Mouse (Mus musculus) left cerebral cortex, postnatal 14 days (tissue): ENCODE data around the gene Pla2g7. TPM values are rescaled to one million over a fixed set of nuclear protein-coding genes. Genes with fewer than 3 reads are reported as not detected.

Experiments
- DNase-seq, 2 experiments: peaks; one replicate each; pipeline ENCODE4 v3.0.0; 2021 to 2022; ENCODE audit warnings: low spot score in 2 of 2, mixed read lengths in 1 of 2
- intact Hi-C: fragments of 180-260 bp; cut with DNase I; formaldehyde crosslinking; loops from one replicate; pipeline ENCODE4 v1.15.1; 2025
- total RNA-seq, 2 experiments: library from RNA; stranded (reverse); gene quantifications; 2 replicates each; pipeline ENCODE4 v1.2.3; 2021

The Pla2g7 gene
- total RNA-seq, 2 experiments from 2014 or later = 60.4 to 65.9 TPM

- intact Hi-C loops = no loop called here
- DNase-seq = no peak
Observed at GRCm38 (mm10) chr17:43630427-43630760, 62.5 kb downstream of the Pla2g7 start.

- no peak for DNase-seq
- intact Hi-C loops = no loop called here
Observed at GRCm38 (mm10) chr17:43637146-43637545, 69.2 kb downstream of the Pla2g7 start.

- no peak for DNase-seq
- intact Hi-C loops = no loop called here
Observed at GRCm38 (mm10) chr17:43640825-43641224, 72.9 kb downstream of the Pla2g7 start.

- intact Hi-C loops = no loop called here
Observed at GRCm38 (mm10) chr17:43643191-43643590, 75.3 kb downstream of the Pla2g7 start.

DNA sequence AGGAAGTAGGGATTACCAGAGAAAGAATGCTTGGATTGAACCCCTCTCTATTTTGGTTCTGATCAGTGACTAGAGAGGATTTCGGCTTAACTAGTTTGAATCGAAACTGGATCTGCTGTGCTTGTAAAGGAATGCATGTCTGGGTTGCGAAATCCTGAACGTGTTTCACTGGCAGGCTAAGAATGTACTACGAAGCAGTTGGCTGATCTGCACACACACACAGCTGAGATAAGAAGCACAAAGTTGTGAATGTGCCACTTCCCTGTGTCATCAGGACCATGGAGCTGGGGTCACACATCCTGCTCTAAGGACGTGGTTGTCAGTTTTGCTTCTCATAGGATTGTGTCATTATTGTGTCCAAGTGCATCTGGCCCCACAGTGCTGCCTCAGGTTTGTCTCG, 76.5 kb downstream of the Pla2g7 start:
- DNase-seq = no peak
- intact Hi-C loops = no loop called here

More at GRCm38 (mm10) chr17:43643191-43643590, 75.3 kb downstream of the Pla2g7 start:
- DNase-seq = no peak

DNA sequence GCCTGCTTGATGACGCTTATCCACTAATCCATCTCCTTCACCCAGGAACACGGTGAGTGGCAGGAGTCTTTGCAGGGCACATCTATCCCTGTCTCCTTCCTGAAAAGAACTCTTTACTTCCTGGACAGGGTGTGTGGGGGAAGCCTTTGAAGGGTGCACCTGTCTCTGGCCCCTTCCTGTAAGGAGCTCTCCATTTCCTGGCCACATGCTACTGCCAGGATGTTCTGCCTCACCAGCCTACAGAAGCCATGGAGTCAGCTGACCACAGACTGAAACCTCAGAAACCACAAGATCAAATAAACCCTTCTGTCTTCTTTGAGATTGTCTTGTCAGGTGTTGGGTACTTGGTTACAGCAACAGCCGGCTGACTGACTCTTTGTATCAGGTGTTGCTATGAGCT, 77.2 kb downstream of the Pla2g7 start:
- intact Hi-C loops = no loop called here
- DNase-seq = no peak

DNA sequence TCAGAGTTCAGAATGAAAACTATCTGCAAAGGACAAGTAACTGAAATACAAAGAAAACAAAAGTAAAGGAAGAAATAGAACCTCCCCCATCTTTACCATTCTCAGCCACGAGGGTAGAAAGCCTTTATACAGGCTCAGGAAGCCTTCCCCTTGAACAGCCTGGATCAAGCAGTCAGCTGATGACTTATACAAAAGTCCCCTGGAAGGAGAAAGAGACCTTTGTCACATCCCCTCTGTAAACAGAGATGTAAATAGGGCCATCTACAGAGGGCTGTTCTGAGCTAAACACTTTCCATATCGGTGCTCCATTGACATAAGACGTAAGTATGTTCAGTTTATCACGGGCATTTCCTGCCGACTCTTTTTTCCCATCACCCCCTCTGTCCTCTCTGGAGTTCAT, 79.0 kb downstream of the Pla2g7 start:
- no peak for DNase-seq
- intact Hi-C loops = no loop called here

DNA sequence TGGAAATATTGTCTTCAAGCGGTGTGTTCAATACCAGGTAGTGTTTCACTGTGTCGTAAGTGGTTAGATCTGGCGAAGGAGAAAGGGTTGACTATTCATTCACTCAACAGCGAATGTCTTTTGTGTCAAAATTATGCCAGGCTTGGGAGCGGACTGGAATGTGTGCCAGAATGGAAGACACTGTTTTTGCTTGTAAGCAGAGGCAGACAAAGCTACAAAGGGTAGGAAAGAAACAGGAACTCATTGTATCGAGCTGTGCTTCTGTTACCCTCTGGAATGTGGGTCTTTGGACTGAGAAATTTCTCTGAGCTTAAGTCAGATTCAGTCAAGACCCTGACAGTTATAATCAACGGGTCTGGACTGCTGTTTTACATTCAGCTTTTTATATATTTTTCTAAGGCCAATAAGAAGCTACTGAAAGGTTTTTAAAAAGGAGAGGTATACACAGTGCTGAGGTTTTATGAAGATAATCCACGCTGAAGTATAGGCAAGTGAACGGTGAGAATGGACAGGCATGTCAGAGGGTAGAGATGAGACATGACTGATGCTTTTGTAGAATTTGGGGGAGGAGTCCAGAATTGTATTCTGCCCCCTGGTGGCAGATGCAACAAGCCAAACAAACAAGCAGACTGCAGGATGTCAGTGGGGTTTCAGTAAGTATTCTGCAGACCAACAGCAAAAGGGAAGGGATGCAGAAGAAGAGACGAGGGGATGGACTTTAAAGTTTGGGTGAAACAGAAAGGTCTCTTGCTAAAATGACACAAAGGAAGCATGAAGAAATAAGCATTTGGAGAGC, 81.9 kb downstream of the Pla2g7 start:
- no peak for DNase-seq
- intact Hi-C loops = no loop called here

DNA sequence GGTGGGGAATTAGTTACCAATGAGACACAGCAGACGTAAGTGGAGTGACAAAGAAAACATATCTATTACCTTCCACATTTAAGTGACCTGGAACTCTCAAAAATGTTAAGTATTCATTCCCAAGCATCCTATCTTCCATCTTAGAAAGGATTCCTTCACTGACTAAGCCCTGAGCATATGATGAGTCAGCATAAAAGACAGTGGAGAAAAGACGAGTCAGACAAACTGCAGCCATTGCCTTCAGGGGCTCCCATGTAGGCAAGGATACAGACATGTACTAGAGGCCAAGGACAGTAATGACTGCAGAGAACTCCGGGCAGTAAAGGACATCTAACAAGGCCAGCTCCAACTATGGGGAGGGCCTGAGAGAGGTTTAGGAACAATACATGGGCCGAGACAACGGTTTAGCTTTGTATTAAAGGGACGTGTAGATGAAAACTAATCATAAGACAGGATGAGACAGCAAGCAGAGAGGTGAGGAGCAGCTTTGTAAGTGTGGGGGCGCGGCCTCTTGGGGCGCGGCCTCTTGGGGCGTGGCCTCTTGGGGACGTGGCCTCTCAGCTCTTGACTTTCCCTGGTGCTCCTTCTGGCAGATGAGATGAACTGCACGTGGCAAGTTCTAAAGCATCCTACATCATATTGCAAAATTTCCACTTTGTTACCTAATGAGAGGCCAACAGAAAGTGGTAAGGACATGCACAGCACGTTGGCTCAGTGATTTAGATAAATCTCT, 83.6 kb downstream of the Pla2g7 start:
- intact Hi-C loops = no loop called here
- no peak for DNase-seq

Other genes starting within 250 kb of the Pla2g7 start
- gene Adgrf5, start 207.6 kb upstream of the Pla2g7 start, total RNA-seq = 10 to 100 TPM; 29.3 to 33.3 TPM
- gene Mep1a, start 65.3 kb upstream of the Pla2g7 start, total RNA-seq = not detected
- gene Ankrd66, start 24.5 kb upstream of the Pla2g7 start, total RNA-seq = not detected
- gene Tdrd6, start 62.2 kb downstream of the Pla2g7 start, total RNA-seq = under 1 TPM; 0.38 to 0.40 TPM
- 10 to 100 TPM; 40.2 to 42.5 TPM for gene Slc25a27, start 99.1 kb downstream of the Pla2g7 start, total RNA-seq
- 1 to 10 TPM; 1.7 to 2.2 TPM for gene Cyp39a1, start 99.3 kb downstream of the Pla2g7 start, total RNA-seq
- gene Rcan2, start 233.3 kb downstream of the Pla2g7 start, total RNA-seq = 100 to 1,000 TPM; 112 to 122 TPM